Mouse (Mus musculus): ENCODE measurements around the gene B3gnt3.

- TF ChIP-seq CTCF (IDR thresholded peaks at IDR 0.05; ENCODE audit: low read depth) (no peak), EP300 (IDR thresholded peaks at IDR 0.05; ENCODE audit: low read depth) (no peak)
These were observed 56.1 kb downstream of the B3gnt3 start for GRCm38 (mm10) chr8:71645510-71645909.
